Mouse (Mus musculus) lung, postnatal 25 days (tissue): ENCODE results near the gene Dph1.
"Not testable (repeated sequence)": the region's sequence is repeated elsewhere in the genome, so short reads cannot be mapped to it uniquely, and the experiment has no call there.

Experiments
- DNase-seq: peaks from one replicate; pipeline ENCODE4 v3.0.0; 2022; ENCODE audit warnings: low spot score

Dph1 gene

GRCm38 (mm10) chr11:75201721-75202120, 10.7 kb upstream of the Dph1 start:
- DNase-seq: no peak

GRCm38 (mm10) chr11:75200935-75201334, 9.9 kb upstream of the Dph1 start:
- no peak for DNase-seq

GRCm38 (mm10) chr11:75199951-75200350, 8.9 kb upstream of the Dph1 start:
- no peak for DNase-seq

- DNase-seq: no peak
Measured at GRCm38 (mm10) chr11:75198792-75199191, 7.8 kb upstream of the Dph1 start.

- DNase-seq: no peak
Measured at GRCm38 (mm10) chr11:75197956-75198355, 6.9 kb upstream of the Dph1 start.

- DNase-seq: no peak
Measured at GRCm38 (mm10) chr11:75196131-75196530, 5.1 kb upstream of the Dph1 start.

GRCm38 (mm10) chr11:75194850-75195461, 3.9 kb upstream of the Dph1 start:
- no peak for DNase-seq

GRCm38 (mm10) chr11:75194121-75194849, 3.2 kb upstream of the Dph1 start:
- DNase-seq: no peak

GRCm38 (mm10) chr11:75193256-75194071, 2.4 kb upstream of the Dph1 start, which contains the start of gene Rtn4rl1:
TSS of gene Rtn4rl1 (plus strand) at chr11:75193783.
- peak; percentile 69 for DNase-seq

GRCm38 (mm10) chr11:75192336-75193214, 1.5 kb upstream of the Dph1 start:
- peak; percentile 86 for DNase-seq

- no peak for DNase-seq
Measured at GRCm38 (mm10) chr11:75191841-75192240, 800 bp upstream of the Dph1 start.

GRCm38 (mm10) chr11:75190371-75190724, 693 bp downstream of the Dph1 start:
- DNase-seq: peak; percentile 89

- DNase-seq: no peak
Measured at GRCm38 (mm10) chr11:75189713-75190370, 1.2 kb downstream of the Dph1 start.

- DNase-seq: no peak
Measured at GRCm38 (mm10) chr11:75184986-75185385, 6.1 kb downstream of the Dph1 start.

- no peak for DNase-seq
Measured at GRCm38 (mm10) chr11:75184573-75184972, 6.5 kb downstream of the Dph1 start.

- no peak for DNase-seq
Measured at GRCm38 (mm10) chr11:75183917-75184570, 7.0 kb downstream of the Dph1 start.

- peak; percentile 92 for DNase-seq
Measured at GRCm38 (mm10) chr11:75178672-75179208, 12.3 kb downstream of the Dph1 start, which contains the start of gene Ovca2. TSS of gene Ovca2 (minus strand) at chr11:75178835.

- DNase-seq: no peak
Measured at GRCm38 (mm10) chr11:75178011-75178410, 13.0 kb downstream of the Dph1 start.

GRCm38 (mm10) chr11:75174574-75174973, 16.5 kb downstream of the Dph1 start:
- DNase-seq: not testable (repeated sequence)

GRCm38 (mm10) chr11:75173799-75174165, 17.3 kb downstream of the Dph1 start:
- DNase-seq: no peak
